Mouse (Mus musculus) cortical plate, adult 2 months (tissue): ENCODE results near the gene Pdcd4.

Source experiments
- CTCF ChIP-seq: fragments of 200-500 bp; IDR thresholded peaks from 2 replicates; pipeline ENCODE4 v1.5.1; 2011; ENCODE audit warnings: mild to moderate bottlenecking, control low read depth, low read length; ENCODE audit not compliant: insufficient read depth; ENCODE audit errors: extremely low read depth
- POLR2A ChIP-seq: fragments of 200-500 bp; IDR thresholded peaks from 2 replicates; pipeline ENCODE4 v1.6.1; 2011; ENCODE audit warnings: mild to moderate bottlenecking, low read length, control low read depth; ENCODE audit not compliant: insufficient read depth; ENCODE audit errors: extremely low read depth

GRCm38 (mm10) chr19:53851352-53851751, 40.7 kb upstream of the Pdcd4 start:
- TF ChIP-seq CTCF: no peak
- TF ChIP-seq POLR2A: no peak
